Mouse (Mus musculus): Measurements from ENCODE around the gene Jrkl.

Jrkl gene

DNA sequence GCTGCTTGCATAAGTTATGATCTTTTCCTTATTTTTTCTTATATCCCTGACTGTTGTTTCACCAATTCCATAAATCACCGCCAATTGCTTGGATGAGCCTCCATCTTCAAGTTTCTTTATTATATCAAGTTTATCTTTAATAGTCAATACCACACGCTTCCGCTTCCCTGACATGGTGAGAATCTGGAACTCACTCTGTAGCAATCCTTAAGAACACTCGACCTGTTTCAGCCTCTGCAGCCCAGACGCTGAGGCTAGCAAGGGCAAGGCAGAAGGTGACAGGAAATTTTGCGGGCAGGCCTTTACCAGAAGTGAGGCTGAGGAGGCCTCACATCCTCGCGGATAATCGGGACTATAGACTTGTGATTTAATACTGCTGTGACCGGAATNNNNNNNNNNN is at the start of gene Jrkl:
Jrkl (minus strand) TSS at position 349 of the 400 bp plus-strand sequence.
- peak in 1 of 2 experiments; percentile 22 for DNase-seq (ENCODE audit: low spot score in 2 of 2)

DNA sequence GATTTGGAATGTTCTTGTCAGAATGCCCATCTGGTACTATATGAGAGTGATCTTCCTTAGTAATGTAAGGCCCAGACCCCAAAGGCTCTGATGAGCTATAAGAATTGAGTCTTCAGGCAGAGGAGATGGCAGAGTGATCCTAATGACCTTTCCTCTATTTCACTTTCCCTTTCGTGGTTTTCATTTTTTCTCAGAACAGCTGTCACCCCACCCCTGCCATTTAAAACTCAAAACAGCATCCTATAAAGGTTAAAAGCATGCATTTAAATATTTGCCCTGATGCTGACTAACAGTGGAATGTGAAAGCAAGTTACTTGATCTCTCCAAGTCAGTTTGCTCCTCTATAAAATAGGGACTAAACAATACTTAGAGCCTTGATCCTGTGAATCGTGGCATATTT is 41.9 kb upstream of the Jrkl start:
- DNase-seq (ENCODE audit: low spot score in 2 of 2) = no peak

DNA sequence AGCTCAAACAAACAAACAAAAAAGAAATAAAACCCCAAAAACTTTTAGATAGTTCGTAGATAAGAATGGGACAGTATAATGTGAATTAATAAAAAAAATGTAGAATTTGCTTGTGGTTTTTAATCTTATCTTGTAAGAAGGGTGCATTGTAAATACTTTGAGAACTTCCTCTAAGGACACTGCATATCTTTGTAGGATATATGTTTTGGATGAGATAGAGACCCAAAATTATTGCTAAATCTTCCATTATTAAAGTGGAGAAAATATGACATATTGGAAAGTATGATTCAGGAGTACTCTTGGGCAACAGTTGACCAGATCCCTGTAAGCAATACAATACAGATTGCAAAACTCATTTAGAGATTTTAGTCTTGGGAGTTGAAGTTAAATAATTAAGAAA is 27.6 kb upstream of the Jrkl start:
- DNase-seq (ENCODE audit: low spot score in 2 of 2) = no peak

DNA sequence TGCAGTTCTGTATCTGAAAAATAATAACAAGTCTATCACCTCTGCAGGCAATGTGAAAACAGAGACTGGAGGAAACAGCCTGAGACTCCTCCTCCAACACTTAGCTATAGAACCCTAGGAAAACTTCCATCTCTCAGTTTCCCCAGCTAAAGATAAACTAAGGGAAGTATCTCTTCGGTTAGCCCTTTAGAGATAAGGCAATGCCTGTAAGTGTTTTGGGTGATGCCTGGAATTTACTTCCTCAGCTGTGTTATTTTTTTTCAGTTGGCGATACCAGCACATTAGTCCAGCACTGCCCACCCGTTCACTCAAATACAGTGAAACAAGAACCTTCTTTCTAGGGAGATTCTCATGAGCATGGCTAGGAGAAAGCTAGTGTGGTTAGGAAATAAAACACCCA is 15.4 kb upstream of the Jrkl start:
- no peak for DNase-seq (ENCODE audit: low spot score in 2 of 2)

DNA sequence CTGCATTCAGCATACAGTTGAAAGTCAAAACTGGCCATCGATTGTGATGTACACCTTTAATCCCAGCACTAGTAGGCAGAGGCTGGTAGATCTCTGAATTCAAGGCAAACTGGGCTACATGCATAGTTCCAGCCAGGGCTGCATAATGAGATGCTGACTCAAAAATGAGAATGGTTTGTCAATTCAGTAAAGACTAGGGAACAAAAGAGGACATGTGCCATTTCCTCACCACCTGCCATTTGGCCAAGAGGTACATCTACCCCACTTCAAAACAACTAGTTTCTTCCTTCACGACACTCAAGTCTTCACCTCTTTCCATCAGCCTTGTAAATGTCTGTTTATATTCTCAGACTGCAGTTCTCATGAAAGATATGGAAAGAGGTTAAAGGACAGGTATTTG is 12.5 kb upstream of the Jrkl start:
- DNase-seq (ENCODE audit: low spot score in 2 of 2) = no peak

DNA sequence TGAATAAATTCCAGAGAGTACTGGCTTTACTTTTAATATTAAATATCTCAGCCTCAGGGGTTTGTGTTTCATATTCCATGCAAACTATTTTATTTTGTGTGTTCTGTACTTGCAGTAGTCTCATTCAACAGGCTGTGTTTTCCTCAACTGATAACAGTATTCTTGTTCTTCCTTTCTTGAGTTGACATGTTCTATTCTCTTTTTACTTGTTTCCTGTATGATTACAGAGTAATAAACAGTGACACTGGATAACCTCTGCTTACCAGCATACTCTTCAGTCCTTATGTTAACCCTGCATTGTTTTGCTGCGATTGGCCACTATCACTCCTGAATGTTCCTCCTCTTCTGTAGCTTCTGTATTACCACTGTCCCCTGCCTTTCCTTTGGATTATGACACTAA is 11.1 kb upstream of the Jrkl start:
- no peak for DNase-seq (ENCODE audit: low spot score in 2 of 2)

DNA sequence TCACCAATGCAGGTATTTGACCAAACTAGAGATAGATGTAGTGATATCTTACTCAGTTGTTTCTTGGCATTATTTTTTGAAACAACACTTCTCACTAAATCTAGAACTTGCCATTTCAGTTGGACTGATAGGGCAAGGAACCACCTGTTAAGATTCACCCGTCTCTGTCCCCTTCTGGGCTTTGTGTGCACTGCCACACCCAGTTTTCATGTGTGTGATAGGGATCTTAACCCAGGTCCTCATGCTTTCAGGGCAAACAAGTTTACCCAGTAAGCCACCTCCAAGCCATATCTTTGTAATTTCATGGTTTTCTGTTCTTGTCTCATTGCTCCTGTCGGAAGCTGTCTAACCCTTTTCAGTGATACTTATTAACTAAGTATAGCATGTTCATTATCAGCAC is 5.6 kb upstream of the Jrkl start:
- no peak for DNase-seq (ENCODE audit: low spot score in 2 of 2)

DNA sequence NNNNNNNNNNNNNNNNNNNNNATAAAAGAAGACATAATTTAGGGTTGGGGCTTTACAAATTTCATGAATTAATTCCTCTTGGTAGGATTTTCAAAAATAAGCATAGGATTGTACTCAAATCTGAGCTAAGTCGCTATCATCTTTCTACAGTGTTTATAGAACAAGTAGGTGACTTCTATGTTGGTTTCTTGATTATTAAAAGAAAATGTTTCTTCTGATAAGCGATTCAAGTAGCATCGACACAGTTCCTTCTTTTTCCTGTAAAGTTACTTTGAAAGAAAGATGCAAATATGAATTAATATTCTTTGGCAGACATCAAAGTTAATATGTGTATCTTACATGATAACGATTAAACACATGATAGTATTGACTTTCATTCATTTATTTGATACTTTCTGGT is 2.5 kb upstream of the Jrkl start:
- DNase-seq (ENCODE audit: low spot score in 2 of 2) = no peak

DNA sequence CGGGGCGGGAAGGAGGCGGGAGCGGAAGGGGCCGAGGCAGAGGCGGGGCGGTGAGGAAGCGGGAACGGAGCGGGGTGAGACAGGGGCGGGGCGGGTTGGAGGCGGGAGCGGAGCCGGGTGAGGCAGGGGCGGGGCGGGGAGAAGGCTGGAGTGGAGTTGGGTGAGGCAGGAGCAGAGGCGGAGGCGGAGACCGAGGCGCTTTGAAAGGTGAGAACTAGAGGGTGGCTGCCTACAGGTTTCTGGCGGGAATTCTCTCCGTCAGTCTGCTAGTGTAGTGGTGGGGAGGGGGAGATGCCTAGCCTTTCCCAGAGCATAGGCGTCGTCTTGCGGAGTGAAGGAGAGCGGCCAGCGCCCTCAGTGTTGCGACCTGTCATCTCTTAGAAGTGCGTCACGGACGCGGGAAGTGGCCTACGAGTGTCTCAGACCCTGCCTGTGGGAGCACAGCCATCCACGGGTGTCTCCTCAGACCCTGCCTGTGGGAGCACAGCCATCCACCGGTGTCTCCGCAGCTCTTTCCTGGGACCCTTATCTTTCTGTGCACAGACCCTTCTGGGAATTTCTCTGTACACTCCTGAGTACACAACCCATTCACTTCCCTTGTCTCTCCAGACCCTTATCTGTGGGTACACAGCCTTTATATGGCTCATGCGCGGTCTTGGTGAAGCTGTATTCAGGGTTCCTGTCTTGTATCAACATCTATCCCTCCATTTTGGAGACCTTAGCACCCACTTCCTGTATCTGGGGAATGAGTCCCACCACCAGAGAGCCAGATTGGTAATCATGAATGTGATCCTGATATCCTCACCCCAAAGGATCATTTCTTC is 1.4 kb upstream of the Jrkl start, which contains the start of gene Ccdc82:
Ccdc82 (plus strand) TSS at position 141 of the 824 bp plus-strand sequence.
- DNase-seq (ENCODE audit: low spot score in 2 of 2) = peak; percentile 70 to 82

DNA sequence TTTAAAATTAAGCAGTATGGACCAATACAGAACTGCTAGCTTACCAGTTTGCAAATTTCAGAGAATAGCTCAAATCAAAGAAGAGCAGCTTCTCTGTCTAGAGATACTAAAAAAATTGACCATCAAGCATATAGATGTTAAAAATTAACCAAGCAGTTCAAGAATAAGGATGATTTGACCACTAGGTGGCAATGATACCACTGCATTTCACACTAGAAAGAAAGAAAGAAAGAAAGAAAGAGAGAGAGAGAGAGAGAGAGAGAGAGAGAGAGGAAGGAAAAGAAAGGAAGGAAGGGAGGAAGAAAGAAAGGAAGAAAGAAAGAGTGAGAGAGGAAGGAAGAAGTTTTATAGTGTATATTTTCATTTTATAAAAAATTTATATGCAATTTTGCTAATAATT is 3.3 kb downstream of the Jrkl start:
- DNase-seq (ENCODE audit: low spot score in 2 of 2) = no peak

DNA sequence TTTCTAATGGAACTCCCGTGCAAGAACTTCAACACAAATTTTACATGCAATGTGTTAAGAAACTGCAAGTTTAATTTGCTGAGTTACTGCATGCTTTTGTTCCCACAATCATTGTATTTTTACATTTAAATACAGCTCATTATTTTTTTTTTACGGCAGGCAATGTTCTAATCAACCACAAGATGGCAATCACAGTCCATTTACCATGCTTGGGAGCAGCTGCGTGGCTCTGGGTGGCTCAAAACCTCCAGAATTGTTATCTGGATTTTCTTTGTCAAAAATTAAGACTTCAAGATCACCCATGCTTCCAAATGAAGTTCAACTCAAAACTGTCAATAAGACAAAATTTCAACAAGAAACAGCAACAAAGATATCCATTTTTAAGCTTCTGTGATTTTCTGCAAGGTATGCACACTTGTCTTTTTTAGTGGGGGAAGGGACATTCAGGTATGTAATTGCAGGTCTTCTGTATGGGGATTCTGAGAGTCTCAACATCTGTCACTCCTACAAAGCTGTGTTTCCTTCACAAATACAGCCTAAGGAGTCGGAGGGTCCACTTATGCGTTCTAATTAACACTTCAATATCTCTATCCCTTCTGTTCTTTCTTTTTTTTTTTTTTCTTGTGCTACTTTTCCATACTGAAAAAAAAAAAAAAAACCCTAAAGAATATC is 13.9 kb downstream of the Jrkl start:
- no peak for DNase-seq (ENCODE audit: low spot score in 2 of 2)

DNA sequence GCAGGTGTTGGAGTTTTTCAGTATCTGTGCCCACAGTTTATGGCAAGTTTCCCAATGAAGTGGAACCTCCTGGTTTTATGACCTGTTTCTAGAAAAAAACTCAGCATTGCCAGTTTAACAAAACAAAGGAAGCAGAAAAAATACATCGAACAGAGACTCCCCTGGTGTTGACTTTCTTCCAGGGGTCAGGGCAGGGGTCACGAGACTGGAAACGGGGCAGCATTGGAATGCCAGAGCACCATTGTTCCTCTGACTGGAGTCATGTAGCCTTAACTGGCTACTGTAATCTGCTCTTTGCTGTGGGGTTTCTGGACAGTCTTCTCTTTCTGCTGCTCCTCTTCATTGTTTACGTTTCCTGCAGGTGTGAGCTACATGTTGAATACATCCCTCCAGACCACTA is 15.1 kb downstream of the Jrkl start:
- DNase-seq (ENCODE audit: low spot score in 2 of 2) = no peak

DNA sequence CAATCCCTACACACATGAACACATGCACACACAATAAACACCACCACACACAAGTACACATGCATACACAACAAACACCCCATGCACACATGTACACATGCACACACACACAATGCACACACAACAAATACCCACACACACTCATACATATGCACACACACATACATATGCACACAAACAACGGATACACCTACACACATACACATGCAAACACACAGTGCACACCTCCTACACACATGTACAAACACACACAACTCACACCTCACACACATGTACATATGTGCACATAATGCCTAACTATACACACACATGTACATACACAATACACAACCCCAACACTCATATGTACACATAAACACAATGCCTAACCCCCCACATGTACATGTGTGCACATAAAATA is 19.8 kb downstream of the Jrkl start:
- DNase-seq (ENCODE audit: low spot score in 2 of 2) = no peak

DNA sequence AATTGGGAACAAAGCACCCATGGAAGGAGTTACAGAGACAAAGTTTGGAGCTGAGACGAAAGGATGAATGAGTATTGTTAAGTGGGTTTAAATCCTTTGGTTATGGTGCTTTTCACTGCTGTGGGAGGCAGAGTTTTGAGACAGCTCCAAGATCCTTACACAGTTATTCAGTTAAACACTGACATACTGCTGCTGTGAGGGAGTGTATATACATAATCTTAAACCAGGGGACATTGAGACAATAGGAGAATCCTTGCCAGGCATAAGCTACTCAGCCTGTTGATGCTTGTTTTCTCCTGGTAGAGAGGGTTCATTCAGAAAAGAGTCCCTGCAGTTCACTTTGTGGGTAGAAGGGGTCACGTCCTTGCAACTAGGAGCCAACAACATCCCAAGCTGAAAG is 39.3 kb downstream of the Jrkl start:
- no peak for DNase-seq (ENCODE audit: low spot score in 2 of 2)

DNA sequence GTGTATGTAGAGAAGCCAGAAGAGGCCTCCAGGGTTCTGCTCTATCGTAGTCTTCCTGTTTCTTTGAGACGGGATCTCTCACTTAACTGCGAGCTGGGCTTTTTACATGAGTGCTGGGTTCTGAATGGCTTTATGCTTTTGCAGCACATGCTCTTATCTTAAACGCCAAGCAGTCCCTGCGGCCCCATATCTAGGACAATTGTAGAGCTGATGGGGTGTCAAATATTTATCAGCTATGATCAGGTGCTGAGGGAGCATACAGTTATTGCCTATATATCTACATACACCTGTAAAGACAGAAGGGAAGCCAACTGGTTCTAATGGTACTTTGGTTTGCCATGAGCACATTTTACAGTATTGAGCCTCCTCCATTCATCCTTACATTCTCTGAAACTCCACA is 41.9 kb downstream of the Jrkl start:
- no peak for DNase-seq (ENCODE audit: low spot score in 2 of 2)

DNA sequence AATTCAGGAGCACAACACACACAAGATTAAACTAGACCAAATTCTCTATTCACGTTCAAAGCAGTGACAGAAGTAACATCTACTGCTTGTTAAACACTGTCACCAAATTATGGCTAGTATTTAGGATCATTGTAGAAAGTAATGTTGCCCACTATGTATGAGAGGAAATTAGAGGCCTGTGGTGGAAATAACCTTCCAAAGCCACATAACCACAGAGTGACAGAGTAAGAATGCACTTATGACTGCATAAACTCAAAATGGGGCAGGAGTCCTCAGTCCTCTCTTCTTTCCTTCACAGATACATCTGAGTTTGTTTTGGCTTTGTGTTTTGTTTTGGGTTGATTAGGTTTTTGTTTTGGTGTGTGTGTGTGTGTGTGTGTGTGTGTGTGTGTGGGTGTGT is 42.5 kb downstream of the Jrkl start:
- no peak for DNase-seq (ENCODE audit: low spot score in 2 of 2)

DNA sequence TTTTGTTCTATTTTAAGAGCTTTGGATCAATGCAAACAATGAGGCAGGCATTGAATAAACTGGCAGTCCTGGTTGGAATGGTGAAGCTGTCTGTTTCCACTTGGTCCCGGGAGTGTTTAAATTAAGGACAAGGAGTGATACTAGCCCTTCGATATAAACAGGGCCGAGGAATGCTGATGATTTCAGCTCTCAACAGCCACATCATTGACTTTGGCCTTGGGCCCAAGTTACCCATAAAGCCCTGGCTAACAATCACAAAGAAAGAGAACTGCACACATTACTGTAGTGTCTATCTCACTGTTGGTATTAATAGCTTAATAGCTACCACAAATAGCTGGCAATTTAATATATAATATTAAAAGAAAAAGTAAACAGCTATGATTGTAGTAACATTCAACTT is 45.5 kb downstream of the Jrkl start:
- no peak for DNase-seq (ENCODE audit: low spot score in 2 of 2)

DNA sequence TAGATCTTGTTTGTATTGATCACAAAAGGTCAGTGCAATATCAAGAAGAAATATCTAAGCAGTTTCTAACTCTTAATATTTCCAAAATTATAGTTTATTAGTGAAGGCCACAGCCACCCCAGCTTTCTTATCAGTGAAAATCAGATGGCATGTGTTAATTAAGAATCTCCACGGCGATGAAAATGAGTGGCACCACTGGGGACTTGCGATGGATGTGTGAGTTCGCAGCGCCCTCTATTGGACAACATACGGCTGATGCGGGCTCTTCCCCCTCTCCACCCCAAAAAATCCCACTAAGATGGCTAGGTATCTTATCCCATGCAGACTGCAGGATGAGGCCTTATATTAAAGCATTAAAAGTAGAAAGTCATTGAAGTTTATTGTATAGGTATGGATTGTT is 49.9 kb downstream of the Jrkl start:
- DNase-seq (ENCODE audit: low spot score in 2 of 2) = peak in 1 of 2 experiments; percentile 17

DNA sequence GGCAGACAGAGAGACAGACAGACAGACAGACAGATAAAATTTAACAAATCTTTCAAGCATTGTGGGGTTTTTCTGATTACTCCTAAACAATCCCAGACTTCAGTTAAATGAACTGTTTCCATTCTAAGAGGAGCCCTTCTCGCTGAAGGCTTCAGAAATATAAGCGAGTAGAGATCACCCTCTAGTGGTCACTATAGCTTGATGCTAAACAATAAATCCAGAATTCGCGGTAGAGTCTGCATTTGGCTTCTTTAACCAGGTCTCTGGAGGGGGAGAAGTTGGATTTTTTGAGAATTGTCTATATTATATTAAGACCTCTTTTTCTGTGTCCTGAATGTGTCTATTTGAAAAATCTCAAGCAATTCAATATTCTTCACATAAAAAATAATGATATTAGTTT is 50.4 kb downstream of the Jrkl start:
- no peak for DNase-seq (ENCODE audit: low spot score in 2 of 2)

DNA sequence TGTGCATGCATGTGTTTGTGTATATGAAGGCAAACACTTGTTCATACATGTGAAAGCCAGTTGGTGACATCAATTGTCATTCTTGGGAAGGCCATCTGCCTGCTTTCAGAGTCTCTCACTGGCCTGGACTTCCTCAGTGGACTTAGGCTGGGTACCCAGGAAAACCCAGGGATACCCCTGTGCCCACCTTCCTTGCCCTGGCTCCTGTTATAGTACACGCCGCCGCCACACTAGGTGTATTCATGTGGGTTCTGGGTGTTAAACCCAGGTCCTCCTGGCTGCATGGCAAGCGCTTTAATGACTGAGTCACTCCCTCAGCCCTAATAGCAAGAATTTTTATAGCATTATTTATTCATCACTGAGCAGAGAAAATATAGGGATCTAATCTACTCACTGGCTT is 51.0 kb downstream of the Jrkl start:
- no peak for DNase-seq (ENCODE audit: low spot score in 2 of 2)
